Mouse (Mus musculus) lung, postnatal 0 days (tissue): Measurements from ENCODE around the gene Oog2. TPM values are rescaled to one million over a fixed set of nuclear protein-coding genes. Genes with fewer than 3 reads are reported as not detected.
"Not testable (repeated sequence)": the region's sequence is repeated elsewhere in the genome, so short reads cannot be mapped to it uniquely, and the experiment has no call there.

Source experiments
- ATAC-seq: fragments of 200-750 bp; cut with Nextera tagmentation; 2 replicates; pipeline ENCODE4 v1.8.0; 2017; ENCODE audit warnings: moderate library complexity
- DNase-seq: peaks from one replicate; pipeline ENCODE4 v3.0.0-alpha.2; 2016; ENCODE audit warnings: low spot score
- H3K27ac ChIP-seq: fragments of 300-500 bp; sonication (generic); 2 replicates; pipeline ENCODE4 v1.5.1; 2014; ENCODE audit warnings: antibody characterized with exemption, mild to moderate bottlenecking, low read length, mixed read lengths
- H3K27me3 ChIP-seq: fragments of 300-500 bp; sonication (generic); replicated peaks from 2 replicates; pipeline ENCODE4 v1.6.1; 2014; ENCODE audit warnings: low read length, mixed read lengths; ENCODE audit not compliant: insufficient read depth
- H3K36me3 ChIP-seq: fragments of 300-500 bp; sonication (generic); 2 replicates; pipeline ENCODE4 v1.6.1; 2014; ENCODE audit warnings: low read length, mixed read lengths; ENCODE audit not compliant: insufficient read depth
- H3K4me1 ChIP-seq: fragments of 300-500 bp; sonication (generic); 2 replicates; pipeline ENCODE4 v1.6.1; 2014; ENCODE audit warnings: antibody characterized with exemption, low read depth, low read length, mixed read lengths; ENCODE audit not compliant: insufficient read depth
- H3K4me2 ChIP-seq: fragments of 300-500 bp; sonication (generic); replicated peaks from 2 replicates; pipeline ENCODE4 v1.6.1; 2014; ENCODE audit warnings: low read depth, mild to moderate bottlenecking, low read length, moderate library complexity, mixed read lengths
- H3K4me3 ChIP-seq: fragments of 300-500 bp; sonication (generic); 2 replicates; pipeline ENCODE4 v1.5.1; 2014; ENCODE audit warnings: low read depth, low read length
- H3K9ac ChIP-seq: fragments of 300-500 bp; sonication (generic); replicated peaks from 2 replicates; pipeline ENCODE4 v1.6.1; 2014; ENCODE audit warnings: low read depth, mild to moderate bottlenecking
- H3K9me3 ChIP-seq: fragments of 300-500 bp; sonication (generic); 2 replicates; pipeline ENCODE4 v1.6.1; 2016; ENCODE audit warnings: low read length, mixed read lengths
- CTCF ChIP-seq: IDR thresholded peaks from 2 replicates; pipeline ENCODE4 v1.5.1; 2016; ENCODE audit warnings: antibody characterized with exemption, mild to moderate bottlenecking
- EP300 ChIP-seq: IDR thresholded peaks from 2 replicates; pipeline ENCODE4 v1.6.1; 2016; ENCODE audit warnings: antibody characterized with exemption, mild to moderate bottlenecking, control low read depth
- WGBS: fragments of 180-500 bp; shearing (Covaris S2); extraction: QIAGEN DNeasy Blood & Tissue Kit; methylation state at CpG from one replicate; pipeline ENCODE4 v1.1.7; 2014; 5-methylcytosine and 5-hydroxymethylcytosine counted together
- polyA plus RNA-seq: library from polyadenylated mRNA; unstranded; fragments of >200 nt; fragmentation: Nextera tagmentation; extraction: Ambion mirVana; gene quantifications from 2 replicates; pipeline ENCODE4 v1.2.1, GENCODE M21; 2015

The Oog2 gene
- not detected in 2 replicates for polyA plus RNA-seq

DNA sequence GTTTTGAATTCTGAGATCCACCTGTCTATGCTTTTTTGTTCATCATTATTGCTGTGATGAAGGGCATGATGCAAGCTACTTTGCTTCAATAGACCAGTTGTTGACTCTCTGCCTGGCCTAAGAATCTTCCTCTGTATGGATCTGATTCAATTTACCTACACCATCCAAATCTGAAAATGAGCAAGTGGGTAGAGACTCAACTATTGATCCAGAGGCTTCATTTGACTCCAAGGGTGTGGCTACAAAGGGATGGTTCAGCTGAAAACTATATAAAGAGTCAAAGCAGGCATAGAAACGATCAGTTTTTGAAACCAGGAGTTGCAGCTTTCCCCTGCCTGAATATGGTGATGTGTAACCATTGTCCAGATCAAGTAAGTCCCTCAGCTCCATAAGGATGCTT, at the start of gene Oog2:
TSS of gene Oog2 (plus strand) at position 301 of the 400 bp plus-strand sequence.
- Histone ChIP-seq H3K9me3 (peaks cover 3% of the 10 kb centered on the region; the same call in 1 of the 2 replicates), H3K9ac (no peak within 1 kb of the TSS), H3K27ac (no peak within 1 kb of the TSS), H3K4me2 (no peak within 1 kb of the TSS), H3K4me3 (no peak within 1 kb of the TSS), H3K36me3 (no peaks in the 10 kb centered on the region), H3K4me1 (no peaks in the 10 kb centered on the region), H3K27me3 (no peaks in the 10 kb centered on the region)
- TF ChIP-seq EP300 (no peak), CTCF (no peak)
- DNase-seq (no peak), ATAC-seq (no peak)
- WGBS: 7% methylated on average over 1 of the region's 1 CpGs

DNA sequence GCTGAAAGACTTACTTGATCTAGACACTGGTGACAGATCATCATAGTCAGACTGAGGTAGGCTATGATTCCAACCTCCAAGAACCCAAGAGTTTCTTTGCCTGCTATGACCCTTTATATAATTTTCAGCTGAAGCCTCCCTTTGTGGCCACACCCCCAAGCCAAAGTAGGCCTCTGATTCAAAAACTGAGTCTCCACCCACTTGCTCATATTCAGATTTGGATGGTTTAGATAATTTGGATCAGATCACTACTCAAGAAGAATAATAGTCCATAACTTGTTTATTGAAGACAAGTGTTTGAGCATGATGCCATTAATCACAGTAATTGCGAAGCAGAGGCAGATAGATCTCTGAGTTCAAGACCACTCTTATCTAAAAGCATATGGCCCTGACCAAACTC, 28.0 kb upstream of the Oog2 start, which contains the start of gene Oog3:
TSS of gene Oog3 (minus strand) at position 101 of the 400 bp plus-strand sequence.
- Histone ChIP-seq H3K9me3 (peaks cover 5% of the 10 kb centered on the region; the same call in 1 of the 2 replicates), H3K4me3 (no peak within 1 kb of the TSS), H3K27ac (no peak within 1 kb of the TSS), H3K27me3 (no peaks in the 10 kb centered on the region), H3K4me2 (no peak within 1 kb of the TSS), H3K4me1 (no peaks in the 10 kb centered on the region), H3K9ac (no peak within 1 kb of the TSS), H3K36me3 (no peaks in the 10 kb centered on the region)
- no peak for DNase-seq
- WGBS: 80% methylated on average over 1 of the region's 1 CpGs
- TF ChIP-seq EP300 (no peak), CTCF (no peak)
- no peak for ATAC-seq

DNA sequence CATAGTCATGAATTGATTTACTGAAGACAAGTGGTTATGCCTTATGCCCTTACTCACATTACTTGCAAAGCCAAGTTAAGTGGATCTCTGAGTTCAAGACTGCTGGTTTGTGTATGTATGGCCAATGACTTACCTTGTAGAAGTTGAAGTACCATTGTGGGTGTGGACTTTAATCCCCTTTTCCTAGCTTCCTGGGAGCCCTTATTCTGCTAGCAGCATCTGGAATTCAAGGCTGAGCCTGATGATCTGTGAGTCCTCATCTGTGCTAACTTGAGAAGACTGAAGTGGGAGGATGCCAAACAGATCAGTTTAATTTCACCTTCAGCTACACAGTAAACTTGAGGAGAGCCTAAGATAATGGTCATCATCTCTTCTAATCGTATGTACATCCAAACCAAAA, 22.7 kb downstream of the Oog2 start, which contains the start of gene C87977:
TSS of gene C87977 (minus strand) at position 101 of the 400 bp plus-strand sequence.
- not testable (repeated sequence) for H3K4me3 ChIP-seq, H3K27me3 ChIP-seq, H3K9me3 ChIP-seq, H3K36me3 ChIP-seq, H3K4me1 ChIP-seq, H3K27ac ChIP-seq, H3K4me2 ChIP-seq, ATAC-seq, H3K9ac ChIP-seq, DNase-seq
- WGBS: 54% methylated on average over 1 of the region's 1 CpGs

Other genes starting within 250 kb of the Oog2 start
- gene Pramef25, start 239.7 kb upstream of the Oog2 start, polyA plus RNA-seq: not detected in 2 replicates
- not detected in 2 replicates for gene Gm13101, start 223.8 kb upstream of the Oog2 start, polyA plus RNA-seq
- not detected in 2 replicates for gene Pramef17, start 196.3 kb upstream of the Oog2 start, polyA plus RNA-seq
- gene Pramel4, start 131.6 kb upstream of the Oog2 start, polyA plus RNA-seq: not detected in 2 replicates
- not detected in 2 replicates for gene Gm13102, start 84.2 kb upstream of the Oog2 start, polyA plus RNA-seq
- gene Oog3, start 28.1 kb upstream of the Oog2 start, polyA plus RNA-seq: not detected in 2 replicates
- gene C87977, start 22.6 kb downstream of the Oog2 start, polyA plus RNA-seq: not detected in 2 replicates
- not detected in 2 replicates for gene Pramel5, start 89.8 kb downstream of the Oog2 start, polyA plus RNA-seq
- gene Gm13128, start 139.5 kb downstream of the Oog2 start, polyA plus RNA-seq: not detected in 2 replicates
- gene Gm13119, start 167.2 kb downstream of the Oog2 start, polyA plus RNA-seq: not detected in 2 replicates
- gene Pramef20, start 187.2 kb downstream of the Oog2 start, polyA plus RNA-seq: not detected in 2 replicates
- 0.08 and 0.14 TPM in 2 replicates for gene Pramef12, start 217.7 kb downstream of the Oog2 start, polyA plus RNA-seq
- gene 1700012P22Rik, start 248.1 kb downstream of the Oog2 start, polyA plus RNA-seq: not detected in 2 replicates